In the genomic region with DNA sequence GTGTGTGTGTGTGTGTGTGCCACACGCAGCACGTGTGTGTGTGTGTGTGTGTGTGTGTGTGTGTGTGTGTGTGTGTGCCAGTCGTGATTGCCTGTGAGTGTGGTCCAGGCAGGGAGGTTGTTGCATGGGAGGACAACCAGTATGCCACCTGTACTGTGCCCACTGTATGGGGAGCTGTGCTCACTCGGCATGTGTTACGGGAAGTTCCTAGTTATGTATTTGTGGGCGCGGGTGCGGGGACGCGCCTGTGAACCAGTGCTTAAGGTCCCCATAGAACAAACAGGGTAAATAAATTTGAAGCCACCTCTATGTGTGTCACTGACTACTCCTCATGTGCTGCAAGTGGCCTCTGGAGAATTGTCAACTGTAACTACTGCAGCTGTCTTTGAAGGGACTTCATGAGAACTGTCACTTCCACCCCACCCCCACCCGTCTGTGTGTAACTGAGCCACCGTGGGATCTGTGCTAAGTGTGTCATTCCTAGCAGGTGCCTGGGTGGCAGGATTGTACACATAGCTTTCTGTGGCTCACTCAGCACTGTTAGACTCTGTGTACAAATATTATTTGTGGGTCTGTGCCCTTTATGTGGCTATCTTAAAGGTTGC, we compare ENCODE assay signal across 8 mouse cellular contexts. TPM values are rescaled to one million over a fixed set of nuclear protein-coding genes. Genes with fewer than 3 reads are reported as not detected.
A peak's percentile ranks its signal among the peaks of the same experiment; 100 is the strongest.
DNase-seq lines count a peak whose midpoint lies in the region; ATAC-seq and TF ChIP-seq lines count a peak whose summit lies in the region.

No protein-coding gene starts in this region.

- H3K27me3 ChIP-seq in erythroblast, embryonic 14.5 days (ENCODE audit: control insufficient read depth) = peaks cover 5% of the 10 kb centered on the region
- no peaks in the 10 kb centered on the region for H3K27me3 ChIP-seq in testis, adult 2 months (ENCODE audit: control insufficient read depth, insufficient read depth, low read length)
- no peaks in the 10 kb centered on the region for H3K27me3 ChIP-seq in intestine, embryonic 16.5 days (replicated peaks; ENCODE audit: control insufficient read depth, insufficient read depth, low read length)
- H3K27me3 ChIP-seq in neural tube, embryonic 13.5 days = peaks cover 4% of the 10 kb centered on the region; the same call in 1 of the 2 replicates

- H3K4me1 ChIP-seq in erythroblast, embryonic 14.5 days (ENCODE audit: control insufficient read depth) = peaks cover 83% of the 10 kb centered on the region
- peaks cover 39% of the 10 kb centered on the region for H3K4me1 ChIP-seq in testis, adult 2 months (ENCODE audit: control insufficient read depth, insufficient read depth, low read length)
- peaks cover 51% of the 10 kb centered on the region for H3K4me1 ChIP-seq in intestine, embryonic 16.5 days (ENCODE audit: control insufficient read depth, insufficient read depth, low read length)
- H3K4me1 ChIP-seq in neural tube, embryonic 13.5 days (replicated peaks) = peaks cover 52% of the 10 kb centered on the region

- H3K36me3 ChIP-seq in erythroblast, embryonic 14.5 days (ENCODE audit: control insufficient read depth) = peaks cover 27% of the 10 kb centered on the region
- H3K36me3 ChIP-seq in testis, adult 2 months (ENCODE audit: control insufficient read depth, insufficient read depth, low read length) = no peaks in the 10 kb centered on the region
- no peaks in the 10 kb centered on the region for H3K36me3 ChIP-seq in intestine, embryonic 16.5 days (ENCODE audit: control insufficient read depth, insufficient read depth, low read length)
- peaks cover 15% of the 10 kb centered on the region for H3K36me3 ChIP-seq in neural tube, embryonic 13.5 days

- TF ChIP-seq CTCF in testis, adult 2 months (IDR thresholded peaks at IDR 0.05; ENCODE audit: control insufficient read depth, insufficient read depth, insufficient replicate concordance, low read depth, low read length) = no peak

- H3K4me2 ChIP-seq in intestine, embryonic 16.5 days (ENCODE audit: low read depth, low read length) = peak overlapping the region; percentile 62
- peak overlapping the region; percentile 48 for H3K4me2 ChIP-seq in neural tube, embryonic 13.5 days

- H3K9me3 ChIP-seq in erythroblast, embryonic 14.5 days (ENCODE audit: control insufficient read depth, low read length) = no peaks in the 10 kb centered on the region
- no peaks in the 10 kb centered on the region for H3K9me3 ChIP-seq in intestine, embryonic 16.5 days (ENCODE audit: control insufficient read depth, low read length)
- H3K9me3 ChIP-seq in neural tube, embryonic 13.5 days = no peaks in the 10 kb centered on the region

- no peak for TF ChIP-seq POLR2A in testis, adult 2 months (IDR thresholded peaks at IDR 0.05; ENCODE audit: control insufficient read depth, low read depth, low read length)

- peak overlapping the region; percentile 79 for H3K9ac ChIP-seq in intestine, embryonic 16.5 days (ENCODE audit: low read depth, low read length)
- peak overlapping the region; percentile 60; the same call in 1 of the 2 replicates for H3K9ac ChIP-seq in neural tube, embryonic 13.5 days

- H3K4me3 ChIP-seq in erythroblast, embryonic 14.5 days (replicated peaks) = peak overlapping the region; percentile 62
- H3K4me3 ChIP-seq in testis, adult 2 months (ENCODE audit: control insufficient read depth, low read depth, low read length) = peak overlapping the region; percentile 82
- peak overlapping the region; percentile 47 for H3K4me3 ChIP-seq in intestine, embryonic 16.5 days (ENCODE audit: low read length)
- no peak overlapping the region for H3K4me3 ChIP-seq in neural tube, embryonic 13.5 days

- H3K27ac ChIP-seq in testis, adult 2 months (ENCODE audit: control insufficient read depth, insufficient read depth, low read depth, low read length) = peak overlapping the region; percentile 88
- H3K27ac ChIP-seq in intestine, embryonic 16.5 days (ENCODE audit: low read length) = peak overlapping the region; percentile 100
- 0 out of 2 replicates have a peak overlapping the region, but pooled peaks have one; percentile 46 for H3K27ac ChIP-seq in neural tube, embryonic 13.5 days (replicated peaks)

- 47% methylated on average over 10 of the region's 12 CpGs for WGBS in intestine, embryonic 16.5 days
- 75% methylated on average over 9 of the region's 12 CpGs for WGBS in neural tube, embryonic 13.5 days

- no peak for DNase-seq in testis, postnatal 10 days (ENCODE audit: low spot score)
- no peak for DNase-seq in frontal cortex, adult 2 months (ENCODE audit: extremely low spot score in 1 of 2, low spot score in 1 of 2)

- ATAC-seq in erythroblast, adult 5-6 weeks (replicated peaks; ENCODE audit: low FRiP score, poor library complexity, severe bottlenecking) = no peak
- ATAC-seq in intestine, embryonic 16.5 days = peak; percentile 5; the same call in 1 of the 2 replicates
- no peak for ATAC-seq in neural tube, embryonic 13.5 days (ENCODE audit: low read depth)
- no peak for ATAC-seq in activated CD4-positive, CD25-positive, alpha-beta regulatory T cell, adult 4 months

RNA-seq across cellular contexts. Expression of a gene that starts 2.4 kb away (rescaled TPM):
- 2.3 and 2.8 TPM in 2 replicates for polyA plus RNA-seq in erythroblast, embryonic 14.5 days (2012)
- total RNA-seq in erythroblast, adult 5-6 weeks (2015; ENCODE audit: low replicate concordance) = 47.0 and 53.2 TPM in 2 replicates
- 7.7 and 15.1 TPM in 2 replicates for total RNA-seq in erythroblast, adult 5-6 weeks (2017; ENCODE audit: low replicate concordance)
- polyA plus RNA-seq in testis, adult 2 months (2012; rRNA removed) = 3.8 and 4.9 TPM in 2 replicates
- 37.3 and 43.6 TPM in 2 replicates for polyA plus RNA-seq in intestine, embryonic 16.5 days (2015; fragmentation: Nextera tagmentation; extraction: Ambion mirVana)
- polyA plus RNA-seq in neural tube, embryonic 13.5 days (2015; fragmentation: Nextera tagmentation; extraction: Ambion mirVana) = 4.9 and 6.5 TPM in 2 replicates
- 100 to 1,000 TPM; 107 to 125 TPM for polyA plus RNA-seq in activated CD4-positive, CD25-positive, alpha-beta regulatory T cell, adult 4 months (2017; shearing (Covaris generic))
- polyA plus RNA-seq in frontal cortex, adult 2 months (2012; rRNA removed) = 3.1 and 3.9 TPM in 2 replicates

RNA-seq across cellular contexts. Expression of a gene that starts 10.1 kb away (rescaled TPM):
- polyA plus RNA-seq in erythroblast, embryonic 14.5 days (2012) = 0.45 and 0.53 TPM in 2 replicates
- 4.4 and 6.1 TPM in 2 replicates for total RNA-seq in erythroblast, adult 5-6 weeks (2015; ENCODE audit: low replicate concordance)
- total RNA-seq in erythroblast, adult 5-6 weeks (2017; ENCODE audit: low replicate concordance) = 0.98 and 4.1 TPM in 2 replicates
- polyA plus RNA-seq in testis, adult 2 months (2012; rRNA removed) = 14.7 and 20.1 TPM in 2 replicates
- 37.9 and 38.2 TPM in 2 replicates for polyA plus RNA-seq in intestine, embryonic 16.5 days (2015; fragmentation: Nextera tagmentation; extraction: Ambion mirVana)
- polyA plus RNA-seq in neural tube, embryonic 13.5 days (2015; fragmentation: Nextera tagmentation; extraction: Ambion mirVana) = 33.8 and 35.8 TPM in 2 replicates
- polyA plus RNA-seq in activated CD4-positive, CD25-positive, alpha-beta regulatory T cell, adult 4 months (2017; shearing (Covaris generic)) = 10 to 100 TPM; 61.5 to 70.3 TPM
- polyA plus RNA-seq in frontal cortex, adult 2 months (2012; rRNA removed) = 4.3 and 6.3 TPM in 2 replicates

RNA-seq across cellular contexts. Expression of a gene that starts 10.1 kb away (rescaled TPM):
- polyA plus RNA-seq in erythroblast, embryonic 14.5 days (2012) = 2.2 and 2.5 TPM in 2 replicates
- total RNA-seq in erythroblast, adult 5-6 weeks (2015; ENCODE audit: low replicate concordance) = 6.3 and 9.0 TPM in 2 replicates
- 3.4 TPM in 1 of 2 replicates, not detected in the other for total RNA-seq in erythroblast, adult 5-6 weeks (2017; ENCODE audit: low replicate concordance)
- polyA plus RNA-seq in testis, adult 2 months (2012; rRNA removed) = 129 and 135 TPM in 2 replicates
- polyA plus RNA-seq in intestine, embryonic 16.5 days (2015; fragmentation: Nextera tagmentation; extraction: Ambion mirVana) = 52.6 and 53.9 TPM in 2 replicates
- 35.7 and 45.4 TPM in 2 replicates for polyA plus RNA-seq in neural tube, embryonic 13.5 days (2015; fragmentation: Nextera tagmentation; extraction: Ambion mirVana)
- 10 to 100 TPM; 29.7 to 30.6 TPM for polyA plus RNA-seq in activated CD4-positive, CD25-positive, alpha-beta regulatory T cell, adult 4 months (2017; shearing (Covaris generic))
- 32.8 and 39.2 TPM in 2 replicates for polyA plus RNA-seq in frontal cortex, adult 2 months (2012; rRNA removed)

RNA-seq across cellular contexts. Expression of a gene that starts 10.3 kb away (rescaled TPM):
- polyA plus RNA-seq in erythroblast, embryonic 14.5 days (2012) = 5.1 and 6.7 TPM in 2 replicates
- 26.1 and 32.9 TPM in 2 replicates for total RNA-seq in erythroblast, adult 5-6 weeks (2015; ENCODE audit: low replicate concordance)
- total RNA-seq in erythroblast, adult 5-6 weeks (2017; ENCODE audit: low replicate concordance) = 16.7 and 24.7 TPM in 2 replicates
- polyA plus RNA-seq in testis, adult 2 months (2012; rRNA removed) = 84.1 and 97.0 TPM in 2 replicates
- polyA plus RNA-seq in intestine, embryonic 16.5 days (2015; fragmentation: Nextera tagmentation; extraction: Ambion mirVana) = 69.2 and 78.7 TPM in 2 replicates
- polyA plus RNA-seq in neural tube, embryonic 13.5 days (2015; fragmentation: Nextera tagmentation; extraction: Ambion mirVana) = 99.8 and 103 TPM in 2 replicates
- polyA plus RNA-seq in activated CD4-positive, CD25-positive, alpha-beta regulatory T cell, adult 4 months (2017; shearing (Covaris generic)) = 10 to 100 TPM; 49.2 to 65.4 TPM
- polyA plus RNA-seq in frontal cortex, adult 2 months (2012; rRNA removed) = 149 and 182 TPM in 2 replicates

RNA-seq across cellular contexts. Expression of a gene that starts 32.0 kb away (rescaled TPM):
- polyA plus RNA-seq in erythroblast, embryonic 14.5 days (2012) = 212 and 288 TPM in 2 replicates
- total RNA-seq in erythroblast, adult 5-6 weeks (2015; ENCODE audit: low replicate concordance) = 649 and 667 TPM in 2 replicates
- 67.6 and 181 TPM in 2 replicates for total RNA-seq in erythroblast, adult 5-6 weeks (2017; ENCODE audit: low replicate concordance)
- 227 and 277 TPM in 2 replicates for polyA plus RNA-seq in testis, adult 2 months (2012; rRNA removed)
- 977 and 1,010 TPM in 2 replicates for polyA plus RNA-seq in intestine, embryonic 16.5 days (2015; fragmentation: Nextera tagmentation; extraction: Ambion mirVana)
- polyA plus RNA-seq in neural tube, embryonic 13.5 days (2015; fragmentation: Nextera tagmentation; extraction: Ambion mirVana) = 533 and 537 TPM in 2 replicates
- 1,000 to 10,000 TPM; 1,380 to 1,513 TPM for polyA plus RNA-seq in activated CD4-positive, CD25-positive, alpha-beta regulatory T cell, adult 4 months (2017; shearing (Covaris generic))
- polyA plus RNA-seq in frontal cortex, adult 2 months (2012; rRNA removed) = 618 and 661 TPM in 2 replicates

Comparison
In these comparisons a context has a peak if more than half of its experiments do, and no peak if none do; other contexts are left out.
1. H3K27ac ChIP-seq: peak in every context shown above with its lines; median percentile 100 in intestine, embryonic 16.5 days; 88 in testis, adult 2 months; 46 in neural tube, embryonic 13.5 days.